ENCODE assay signal across 8 mouse cellular contexts in genomic region chrX:107402915-107403912, GRCm38 (mm10). TPM values are rescaled to one million over a fixed set of nuclear protein-coding genes. Genes with fewer than 3 reads are reported as not detected.
DNase-seq lines count a peak whose midpoint lies in the region; ATAC-seq and TF ChIP-seq lines count a peak whose summit lies in the region.

Itm2a (minus strand) TSS chrX:107403376.

- ATAC-seq in kidney, embryonic 14.5 days (ENCODE audit: low FRiP score, low TSS enrichment) = peak; percentile 99
- peak; percentile 96 for ATAC-seq in limb, embryonic 12.5 days (ENCODE audit: insufficient number of reproducible peaks, insufficient read depth, low FRiP score, low TSS enrichment, low read depth)
- ATAC-seq in midbrain, embryonic 14.5 days (ENCODE audit: low FRiP score, low TSS enrichment) = peak; percentile 92
- peak; percentile 96 for ATAC-seq in stomach, embryonic 15.5 days (ENCODE audit: insufficient read depth, low FRiP score, low read depth)

- H3K4me3 ChIP-seq in kidney, embryonic 14.5 days (ENCODE audit: low read length) = peak within 1 kb of the TSS; percentile 47
- peak within 1 kb of the TSS; percentile 76 for H3K4me3 ChIP-seq in cortical plate, adult 2 months (ENCODE audit: insufficient read depth, low read length)
- peak within 1 kb of the TSS; percentile 53 for H3K4me3 ChIP-seq in limb, embryonic 12.5 days (replicated peaks)
- H3K4me3 ChIP-seq in midbrain, embryonic 14.5 days (replicated peaks; ENCODE audit: low read depth, low read length) = peak within 1 kb of the TSS; percentile 45
- H3K4me3 ChIP-seq in stomach, embryonic 15.5 days (replicated peaks) = peak within 1 kb of the TSS; percentile 52

- peak within 1 kb of the TSS; percentile 48; the same call in 1 of the 2 replicates for H3K9ac ChIP-seq in kidney, embryonic 14.5 days (ENCODE audit: low read depth, low read length)
- H3K9ac ChIP-seq in limb, embryonic 12.5 days (replicated peaks) = peak within 1 kb of the TSS; percentile 68
- H3K9ac ChIP-seq in midbrain, embryonic 14.5 days (replicated peaks; ENCODE audit: low read length) = peak within 1 kb of the TSS; percentile 43
- peak within 1 kb of the TSS; percentile 22; the same call in 1 of the 2 replicates for H3K9ac ChIP-seq in stomach, embryonic 15.5 days

- no peak within 1 kb of the TSS for H3K27ac ChIP-seq in kidney, embryonic 14.5 days (ENCODE audit: low read depth, low read length)
- peak within 1 kb of the TSS; percentile 57; the same call in 1 of the 2 replicates for H3K27ac ChIP-seq in cortical plate, adult 2 months (ENCODE audit: insufficient read depth, low read length)
- peak within 1 kb of the TSS; percentile 88 for H3K27ac ChIP-seq in limb, embryonic 12.5 days
- peak within 1 kb of the TSS; percentile 32; the same call in 1 of the 2 replicates for H3K27ac ChIP-seq in midbrain, embryonic 14.5 days (replicated peaks; ENCODE audit: low read depth, low read length)
- peak within 1 kb of the TSS; percentile 83 for H3K27ac ChIP-seq in stomach, embryonic 15.5 days

- TF ChIP-seq POLR2A in cortical plate, adult 2 months (IDR thresholded peaks at IDR 0.05; ENCODE audit: extremely low read depth, insufficient read depth, low read length) = peak; percentile 53; the same call in 1 of the 2 replicates

- TF ChIP-seq CTCF in cortical plate, adult 2 months (IDR thresholded peaks at IDR 0.05; ENCODE audit: extremely low read depth, insufficient read depth, low read length) = no peak

- 25% methylated on average over 27 of the region's 30 CpGs for WGBS in kidney, embryonic 14.5 days
- WGBS in limb, embryonic 12.5 days = 14% methylated on average over 27 of the region's 30 CpGs
- 23% methylated on average over 30 of the region's 30 CpGs for WGBS in midbrain, embryonic 14.5 days
- 18% methylated on average over 30 of the region's 30 CpGs for WGBS in stomach, embryonic 15.5 days

- no peaks in the 10 kb centered on the region for H3K36me3 ChIP-seq in kidney, embryonic 14.5 days (ENCODE audit: control insufficient read depth, insufficient read depth, low read length)
- no peaks in the 10 kb centered on the region for H3K36me3 ChIP-seq in limb, embryonic 12.5 days
- H3K36me3 ChIP-seq in midbrain, embryonic 14.5 days (ENCODE audit: control insufficient read depth, insufficient read depth, low read length) = no peaks in the 10 kb centered on the region
- no peaks in the 10 kb centered on the region for H3K36me3 ChIP-seq in stomach, embryonic 15.5 days

- intact Hi-C loops in gastrocnemius, postnatal 36 days (cut with DNase I) = no loop called here

- DNase-seq in kidney, adult 18-20 months = no peak
- peak; percentile 11 to 23 for DNase-seq in gastrocnemius, postnatal 36 days
- peak; percentile 18 for DNase-seq in hindlimb bud, embryonic 11.5 days (ENCODE audit: extremely low spot score, low read depth, low spot score)
- peak; percentile 67 for DNase-seq in midbrain, embryonic 14.5 days

- H3K4me1 ChIP-seq in kidney, embryonic 14.5 days (ENCODE audit: control insufficient read depth, insufficient read depth, low read length) = no peaks in the 10 kb centered on the region
- no peaks in the 10 kb centered on the region for H3K4me1 ChIP-seq in cortical plate, adult 2 months (ENCODE audit: control insufficient read depth, insufficient read depth, low read length)
- H3K4me1 ChIP-seq in limb, embryonic 12.5 days (replicated peaks) = no peaks in the 10 kb centered on the region
- H3K4me1 ChIP-seq in midbrain, embryonic 14.5 days (ENCODE audit: control insufficient read depth, insufficient read depth, low read length) = no peaks in the 10 kb centered on the region
- H3K4me1 ChIP-seq in stomach, embryonic 15.5 days = no peaks in the 10 kb centered on the region

- H3K27me3 ChIP-seq in kidney, embryonic 14.5 days (ENCODE audit: control insufficient read depth, insufficient read depth, low read length) = no peaks in the 10 kb centered on the region
- H3K27me3 ChIP-seq in limb, embryonic 12.5 days = no peaks in the 10 kb centered on the region
- no peaks in the 10 kb centered on the region for H3K27me3 ChIP-seq in midbrain, embryonic 14.5 days (ENCODE audit: control insufficient read depth, insufficient read depth, low read length)
- no peaks in the 10 kb centered on the region for H3K27me3 ChIP-seq in stomach, embryonic 15.5 days (replicated peaks)

- H3K9me3 ChIP-seq in kidney, embryonic 14.5 days (ENCODE audit: control insufficient read depth, low read length) = no peaks in the 10 kb centered on the region
- no peaks in the 10 kb centered on the region for H3K9me3 ChIP-seq in limb, embryonic 12.5 days
- H3K9me3 ChIP-seq in midbrain, embryonic 14.5 days (ENCODE audit: control insufficient read depth, low read length) = no peaks in the 10 kb centered on the region
- H3K9me3 ChIP-seq in stomach, embryonic 15.5 days = no peaks in the 10 kb centered on the region

- peak within 1 kb of the TSS; percentile 52 for H3K4me2 ChIP-seq in kidney, embryonic 14.5 days (replicated peaks; ENCODE audit: low read depth, low read length)
- peak within 1 kb of the TSS; percentile 49 for H3K4me2 ChIP-seq in limb, embryonic 12.5 days
- H3K4me2 ChIP-seq in midbrain, embryonic 14.5 days (ENCODE audit: low read length) = peak within 1 kb of the TSS; percentile 71
- peak within 1 kb of the TSS; percentile 56 for H3K4me2 ChIP-seq in stomach, embryonic 15.5 days

RNA-seq across cellular contexts. Expression of gene Itm2a, which starts in this region (rescaled TPM):
- polyA plus RNA-seq in kidney, embryonic 14.5 days (2014; fragmentation: Nextera tagmentation; extraction: Ambion mirVana) = 82.7 and 114 TPM in 2 replicates
- 106 and 112 TPM in 2 replicates for polyA plus RNA-seq in cortical plate, adult 2 months (2012; rRNA removed)
- 100 to 1,000 TPM; 165 to 192 TPM for total RNA-seq in gastrocnemius, postnatal 36 days (2021)
- polyA plus RNA-seq in limb, embryonic 12.5 days (2016; fragmentation: Nextera tagmentation; extraction: Ambion mirVana) = 556 and 589 TPM in 2 replicates
- polyA plus RNA-seq in midbrain, embryonic 14.5 days (2014; fragmentation: Nextera tagmentation; extraction: Ambion mirVana) = 66.7 and 141 TPM in 2 replicates
- 1,052 and 1,055 TPM in 2 replicates for polyA plus RNA-seq in stomach, embryonic 15.5 days (2015; fragmentation: Nextera tagmentation; extraction: Ambion mirVana)
